Mouse (Mus musculus) embryonic facial prominence, embryonic 11.5 days (tissue): ENCODE measurements around the gene Fbxo40. TPM values are rescaled to one million over a fixed set of nuclear protein-coding genes. Genes with fewer than 3 reads are reported as not detected.

Experiments used
- ATAC-seq: fragments of 200-750 bp; cut with Nextera tagmentation; replicated peaks from 2 replicates; pipeline ENCODE4 v1.8.0; 2017; ENCODE audit warnings: low read depth; ENCODE audit not compliant: insufficient number of reproducible peaks, low FRiP score, low TSS enrichment
- DNase-seq: peaks from one replicate; pipeline ENCODE4 v3.0.0-alpha.2; 2015; ENCODE audit warnings: low spot score
- H3K27ac ChIP-seq: fragments of 300-500 bp; sonication (generic); replicated peaks from 2 replicates; pipeline ENCODE4 v1.5.1; 2014; ENCODE audit warnings: mild to moderate bottlenecking, low read depth, low read length, control low read depth
- H3K27me3 ChIP-seq: fragments of 300-500 bp; sonication (generic); 2 replicates; pipeline ENCODE4 v1.6.1; 2014; ENCODE audit warnings: mild to moderate bottlenecking, low read length, moderate library complexity, mixed read lengths; ENCODE audit not compliant: control insufficient read depth, insufficient read depth
- H3K36me3 ChIP-seq: fragments of 300-500 bp; sonication (generic); replicated peaks from 2 replicates; pipeline ENCODE4 v1.6.1; 2014; ENCODE audit warnings: low read depth, mild to moderate bottlenecking, low read length, moderate library complexity, mixed read lengths; ENCODE audit not compliant: control insufficient read depth, insufficient read depth
- H3K4me1 ChIP-seq: fragments of 300-500 bp; sonication (generic); 2 replicates; pipeline ENCODE4 v1.6.1; 2014; ENCODE audit warnings: low read length, mixed read lengths; ENCODE audit not compliant: control insufficient read depth, insufficient read depth
- H3K4me2 ChIP-seq: fragments of 300-500 bp; sonication (generic); 2 replicates; pipeline ENCODE4 v1.6.1; 2014; ENCODE audit warnings: low read depth, mild to moderate bottlenecking, control low read depth, low read length, moderate library complexity
- H3K4me3 ChIP-seq: fragments of 300-500 bp; sonication (generic); 2 replicates; pipeline ENCODE4 v1.5.1; 2014; ENCODE audit warnings: low read depth, low read length, control low read depth
- H3K9ac ChIP-seq: fragments of 300-500 bp; sonication (generic); replicated peaks from 2 replicates; pipeline ENCODE4 v1.6.1; 2014; ENCODE audit warnings: mild to moderate bottlenecking, control low read depth, low read length
- H3K9me3 ChIP-seq: fragments of 300-500 bp; sonication (generic); replicated peaks from 2 replicates; pipeline ENCODE4 v1.6.1; 2016; ENCODE audit warnings: mild to moderate bottlenecking, low read length, inconsistent platforms, mixed read lengths; ENCODE audit not compliant: control insufficient read depth
- WGBS: fragments of 180-500 bp; shearing (Covaris S2); extraction: QIAGEN DNeasy Blood & Tissue Kit; methylation state at CpG from one replicate; pipeline ENCODE4 v1.1.7; 2014; 5-methylcytosine and 5-hydroxymethylcytosine counted together
- polyA plus RNA-seq: library from polyadenylated mRNA; unstranded; fragments of >200 nt; fragmentation: Nextera tagmentation; extraction: Ambion mirVana; gene quantifications from 2 replicates; pipeline ENCODE4 v1.2.1, GENCODE M21; 2014

Gene Fbxo40
- polyA plus RNA-seq, 1 experiment from 2014 or later = not detected

GRCm38 (mm10) chr16:36931381-36931780, 58.9 kb downstream of the Fbxo40 start:
- Histone ChIP-seq H3K36me3 (peaks cover 6% of the 10 kb centered on the region), H3K9me3 (no peaks in the 10 kb centered on the region), H3K4me2 (no peak overlapping the region), H3K4me1 (no peaks in the 10 kb centered on the region), H3K4me3 (no peak overlapping the region), H3K27me3 (no peaks in the 10 kb centered on the region), H3K9ac (no peak overlapping the region), H3K27ac (no peak overlapping the region)
- ATAC-seq (no peak), DNase-seq (no peak)
- 95% methylated on average over 10 of the region's 10 CpGs for WGBS

- Histone ChIP-seq H3K4me2 (no peak overlapping the region), H3K4me1 (no peaks in the 10 kb centered on the region), H3K9ac (no peak overlapping the region), H3K36me3 (peaks cover 6% of the 10 kb centered on the region), H3K4me3 (no peak overlapping the region), H3K27ac (no peak overlapping the region), H3K27me3 (no peaks in the 10 kb centered on the region), H3K9me3 (no peaks in the 10 kb centered on the region)
- ATAC-seq = no peak
- WGBS = 75% methylated on average over 11 of the region's 11 CpGs
- DNase-seq = no peak
These were observed 59.8 kb downstream of the Fbxo40 start for GRCm38 (mm10) chr16:36930231-36931136.

GRCm38 (mm10) chr16:36929216-36929615, 61.1 kb downstream of the Fbxo40 start:
- H3K27ac ChIP-seq = no peak overlapping the region
- H3K4me1 ChIP-seq = no peaks in the 10 kb centered on the region
- no peak overlapping the region for H3K4me2 ChIP-seq
- ATAC-seq (no peak), DNase-seq (no peak)
- peaks cover 6% of the 10 kb centered on the region for H3K36me3 ChIP-seq
- 95% methylated on average over 7 of the region's 7 CpGs for WGBS
- no peaks in the 10 kb centered on the region for H3K9me3 ChIP-seq
- no peaks in the 10 kb centered on the region for H3K27me3 ChIP-seq
- H3K9ac ChIP-seq = no peak overlapping the region
- no peak overlapping the region for H3K4me3 ChIP-seq

GRCm38 (mm10) chr16:36928106-36928500, 62.2 kb downstream of the Fbxo40 start:
- Histone ChIP-seq H3K36me3 (peaks cover 6% of the 10 kb centered on the region), H3K9ac (no peak overlapping the region), H3K9me3 (no peaks in the 10 kb centered on the region), H3K4me1 (no peaks in the 10 kb centered on the region), H3K27me3 (no peaks in the 10 kb centered on the region), H3K27ac (no peak overlapping the region), H3K4me3 (no peak overlapping the region), H3K4me2 (no peak overlapping the region)
- WGBS = 88% methylated on average over 8 of the region's 8 CpGs
- DNase-seq (no peak), ATAC-seq (no peak)

- no peak overlapping the region for H3K27ac ChIP-seq
- ATAC-seq = no peak
- H3K9me3 ChIP-seq = no peaks in the 10 kb centered on the region
- H3K4me2 ChIP-seq = no peak overlapping the region
- 83% methylated on average over 10 of the region's 10 CpGs for WGBS
- H3K4me1 ChIP-seq = no peaks in the 10 kb centered on the region
- DNase-seq = no peak
- no peak overlapping the region for H3K4me3 ChIP-seq
- H3K36me3 ChIP-seq = peaks cover 6% of the 10 kb centered on the region
- H3K9ac ChIP-seq = no peak overlapping the region
- H3K27me3 ChIP-seq = no peaks in the 10 kb centered on the region
These were observed 62.7 kb downstream of the Fbxo40 start for GRCm38 (mm10) chr16:36927495-36928105.

- Histone ChIP-seq H3K4me1 (no peaks in the 10 kb centered on the region), H3K4me3 (no peak overlapping the region), H3K27me3 (no peaks in the 10 kb centered on the region), H3K9ac (no peak overlapping the region), H3K27ac (no peak overlapping the region), H3K36me3 (peaks cover 6% of the 10 kb centered on the region), H3K9me3 (no peaks in the 10 kb centered on the region), H3K4me2 (no peak overlapping the region)
- ATAC-seq (no peak), DNase-seq (no peak)
- 95% methylated on average over 10 of the region's 10 CpGs for WGBS
These were observed 63.5 kb downstream of the Fbxo40 start for GRCm38 (mm10) chr16:36926514-36927447.

- Histone ChIP-seq H3K36me3 (peaks cover 6% of the 10 kb centered on the region), H3K9ac (no peak overlapping the region), H3K9me3 (no peaks in the 10 kb centered on the region), H3K27me3 (no peaks in the 10 kb centered on the region), H3K27ac (no peak overlapping the region), H3K4me1 (no peaks in the 10 kb centered on the region), H3K4me2 (no peak overlapping the region), H3K4me3 (no peak overlapping the region)
- DNase-seq (no peak), ATAC-seq (no peak)
- WGBS = 87% methylated on average over 6 of the region's 6 CpGs
These were observed 64.5 kb downstream of the Fbxo40 start for GRCm38 (mm10) chr16:36925797-36926196.
